Mouse (Mus musculus) myocyte (in vitro differentiated cells): ENCODE results near the gene Otoa.

Source experiments
- CEBPB ChIP-seq: IDR thresholded peaks from 2 replicates; pipeline ENCODE4 v1.6.1; 2011; ENCODE audit warnings: mild to moderate bottlenecking, moderate library complexity; ENCODE audit not compliant: poor library complexity, insufficient read depth, severe bottlenecking
- E2F4 ChIP-seq: IDR thresholded peaks from one replicate; pipeline ENCODE4 v1.6.1; 2011; ENCODE audit warnings: mild to moderate bottlenecking, control low read depth, moderate library complexity; ENCODE audit not compliant: insufficient read depth
- MAX ChIP-seq: IDR thresholded peaks from one replicate; pipeline ENCODE4 v1.6.1; 2011; ENCODE audit warnings: low read depth, mild to moderate bottlenecking, control low read depth
- POLR2A ChIP-seq: IDR thresholded peaks from one replicate; pipeline ENCODE4 v1.6.1; 2011; ENCODE audit warnings: low read depth, mild to moderate bottlenecking, control low read depth, moderate library complexity; ENCODE audit not compliant: insufficient read length
- POLR2AphosphoS2 ChIP-seq: IDR thresholded peaks from one replicate; pipeline ENCODE4 v1.6.1; 2011; ENCODE audit warnings: low read depth, control low read depth; ENCODE audit not compliant: insufficient read length
- SRF ChIP-seq: IDR thresholded peaks from one replicate; pipeline ENCODE4 v1.6.1; 2011; ENCODE audit warnings: low read depth; ENCODE audit not compliant: control insufficient read depth, insufficient read length
- TCF12 ChIP-seq: IDR thresholded peaks from one replicate; pipeline ENCODE4 v1.6.1; 2011; ENCODE audit warnings: mild to moderate bottlenecking, control low read depth; ENCODE audit not compliant: poor library complexity, insufficient read depth, severe bottlenecking
- TCF3 ChIP-seq: IDR thresholded peaks from one replicate; pipeline ENCODE4 v1.6.1; 2011; ENCODE audit warnings: low read depth, control low read depth; ENCODE audit not compliant: insufficient read length
- USF1 ChIP-seq: IDR thresholded peaks from one replicate; pipeline ENCODE4 v1.6.1; 2011; ENCODE audit warnings: low read depth, mild to moderate bottlenecking, control low read depth, moderate library complexity

GRCm38 (mm10) chr7:121040595-121040994 is 40.9 kb upstream of the Otoa start:
- TF ChIP-seq MAX (no peak), POLR2AphosphoS2 (no peak), POLR2A (no peak), CEBPB (no peak), USF1 (no peak), SRF (no peak), E2F4 (no peak), TCF3 (no peak), TCF12 (no peak)
